Mouse (Mus musculus) erythroblast, embryonic 14.5 days (primary cell): Measurements from ENCODE around the gene BC049352.

Source experiments
- GATA1 ChIP-seq: IDR thresholded peaks from 2 replicates; pipeline ENCODE4 v1.6.1; 2012; ENCODE audit warnings: low read length, inconsistent platforms, mixed read lengths
- TAL1 ChIP-seq: IDR thresholded peaks from 3 replicates; pipeline ENCODE4 v1.6.1; 2012; ENCODE audit warnings: low read length, inconsistent platforms, mixed read lengths

GRCm38 (mm10) chr9:45212001-45212400 is 30.2 kb downstream of the BC049352 start:
- no peak for TF ChIP-seq GATA1
- no peak for TF ChIP-seq TAL1
